Mouse (Mus musculus): ENCODE data around the gene Gm20388. TPM values are rescaled to one million over a fixed set of nuclear protein-coding genes. Genes with fewer than 3 reads are reported as not detected.
A peak's percentile ranks its signal among the peaks of the same experiment; 100 is the strongest.

Gm20388 gene
- polyA plus RNA-seq, 1 experiment from 2014 or later: not detected

DNA sequence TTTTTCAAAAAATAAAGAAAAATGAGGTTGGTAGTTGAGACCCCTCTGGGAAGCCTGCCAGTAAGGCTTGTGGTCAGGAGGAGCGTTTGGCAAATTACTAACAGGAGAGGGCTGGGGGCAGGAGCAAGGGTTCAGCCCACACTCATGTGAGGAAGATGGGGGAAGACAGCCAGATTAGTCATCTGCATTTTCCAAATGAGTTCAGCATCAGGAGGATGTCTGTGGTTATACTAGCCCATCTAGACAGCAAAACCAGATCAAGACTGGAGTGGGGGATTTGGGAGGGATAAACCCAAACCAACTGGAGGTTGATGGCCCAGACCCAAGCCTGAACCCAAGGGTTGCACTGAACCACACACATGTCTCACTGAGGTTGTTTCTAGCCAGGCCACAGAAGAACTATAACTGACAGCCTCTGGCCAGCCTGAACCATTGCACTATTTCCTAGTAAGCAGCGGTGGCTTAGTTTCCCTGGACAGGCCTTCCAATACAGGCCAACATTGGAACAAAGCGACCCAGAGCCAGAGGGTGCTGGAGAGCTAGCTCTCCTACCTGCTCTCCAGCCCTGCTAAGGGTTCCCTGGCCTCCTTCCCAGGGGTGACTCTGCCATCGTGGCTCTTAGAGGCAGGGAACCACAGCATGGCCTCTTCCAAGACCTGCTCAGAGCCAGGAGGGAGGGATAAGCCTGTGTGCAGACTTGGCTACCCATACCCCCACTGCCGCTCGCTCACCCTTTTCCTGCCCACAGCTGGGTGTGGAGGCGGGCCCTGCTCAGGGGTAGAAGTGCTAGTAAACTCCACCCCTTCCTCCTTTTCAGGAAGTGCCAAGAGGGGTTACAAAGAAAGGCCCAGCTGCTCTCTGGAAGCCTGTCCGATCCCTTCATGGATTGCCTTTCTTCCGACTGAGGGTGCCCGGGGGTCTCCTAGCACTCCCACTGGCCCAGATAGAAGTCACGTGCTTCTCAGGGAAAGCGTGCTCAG is 2645.7 kb downstream of the Gm20388 start:
- 59% methylated on average over 12 of the region's 12 CpGs for WGBS
- Histone ChIP-seq H3K4me1 (ENCODE audit: control insufficient read depth in 2 of 2, insufficient read depth in 2 of 2, low read length in 2 of 2) (peaks cover 15 to 17% of the 10 kb centered on the region in 2 experiments), H3K4me3 (ENCODE audit: control insufficient read depth in 1 of 2, insufficient read depth in 1 of 2, low read depth in 1 of 2, low read length in 2 of 2) (no peak overlapping the region), H3K27ac (replicated peaks in 1 of 2; ENCODE audit: control insufficient read depth in 1 of 2, insufficient read depth in 1 of 2, low read depth in 2 of 2, low read length in 2 of 2) (peak overlapping the region; percentile 53 to 61), H3K9me3 (ENCODE audit: control insufficient read depth, low read length) (no peaks in the 10 kb centered on the region), H3K4me2 (ENCODE audit: low read length) (peak overlapping the region; percentile 19; the same call in 1 of the 2 replicates), H3K9ac (ENCODE audit: low read length) (no peak overlapping the region), H3K36me3 (ENCODE audit: control insufficient read depth, insufficient read depth, low read length) (no peaks in the 10 kb centered on the region), H3K27me3 (ENCODE audit: control insufficient read depth, insufficient read depth, low read length) (no peaks in the 10 kb centered on the region)
- ATAC-seq (ENCODE audit: insufficient number of reproducible peaks, insufficient read depth, low FRiP score, low read depth): no peak

DNA sequence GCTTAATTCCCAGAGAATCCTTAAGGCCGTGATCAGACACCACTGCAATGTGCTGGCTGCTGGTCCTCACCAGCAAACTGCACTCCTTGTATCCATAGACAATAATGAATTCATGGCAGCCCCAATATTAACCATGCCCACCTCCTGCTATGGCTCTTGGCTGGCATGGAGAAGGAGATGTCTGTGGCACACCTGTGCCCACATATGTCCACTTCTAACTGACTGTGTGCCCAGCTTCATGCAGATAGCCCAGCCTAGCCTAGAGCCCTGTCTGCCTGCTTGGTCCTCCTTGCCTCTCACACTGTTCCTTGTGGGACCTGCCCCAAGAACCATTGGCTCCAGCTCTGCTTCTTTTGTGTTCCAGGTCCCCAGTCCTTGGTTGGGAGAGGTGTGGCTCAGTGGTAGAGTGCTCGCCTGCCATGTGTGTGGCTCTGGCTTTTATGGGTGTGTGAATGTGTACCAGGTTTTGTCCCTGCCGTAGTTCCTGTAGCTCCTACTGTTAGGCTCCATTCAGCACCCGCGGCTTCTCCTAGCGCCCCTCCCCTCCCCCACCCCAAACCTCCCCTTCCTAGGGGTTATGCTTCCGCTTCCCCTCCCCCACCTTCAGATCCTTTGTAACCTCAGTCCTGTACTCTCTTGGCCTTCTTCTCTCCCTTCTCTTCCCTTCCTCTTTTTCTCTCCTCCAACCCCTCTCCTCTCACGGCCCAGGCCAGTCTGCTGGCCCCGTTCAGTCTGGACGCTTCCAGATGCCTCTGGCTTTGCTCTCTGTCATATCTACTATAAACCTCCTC is 2646.8 kb downstream of the Gm20388 start:
- H3K27me3 ChIP-seq (ENCODE audit: control insufficient read depth, insufficient read depth, low read length): no peaks in the 10 kb centered on the region
- ATAC-seq (ENCODE audit: insufficient number of reproducible peaks, insufficient read depth, low FRiP score, low read depth): 0 out of 2 replicates have a peak, but pooled peaks have one; percentile 10
- peaks cover 14 to 17% of the 10 kb centered on the region in 2 experiments for H3K4me1 ChIP-seq (ENCODE audit: control insufficient read depth in 2 of 2, insufficient read depth in 2 of 2, low read length in 2 of 2)
- H3K36me3 ChIP-seq (ENCODE audit: control insufficient read depth, insufficient read depth, low read length): no peaks in the 10 kb centered on the region
- peak overlapping the region in 1 of 2 experiments; percentile 61; a peak in 1 of 4 replicates for H3K27ac ChIP-seq (replicated peaks in 1 of 2; ENCODE audit: control insufficient read depth in 1 of 2, insufficient read depth in 1 of 2, low read depth in 2 of 2, low read length in 2 of 2)
- H3K9me3 ChIP-seq (ENCODE audit: control insufficient read depth, low read length): no peaks in the 10 kb centered on the region
- WGBS: 29% methylated on average over 10 of the region's 10 CpGs
- no peak overlapping the region for H3K4me3 ChIP-seq (ENCODE audit: control insufficient read depth in 1 of 2, insufficient read depth in 1 of 2, low read depth in 1 of 2, low read length in 2 of 2)
- H3K4me2 ChIP-seq (ENCODE audit: low read length): peak overlapping the region; percentile 19; the same call in 1 of the 2 replicates
- no peak overlapping the region for H3K9ac ChIP-seq (ENCODE audit: low read length)

DNA sequence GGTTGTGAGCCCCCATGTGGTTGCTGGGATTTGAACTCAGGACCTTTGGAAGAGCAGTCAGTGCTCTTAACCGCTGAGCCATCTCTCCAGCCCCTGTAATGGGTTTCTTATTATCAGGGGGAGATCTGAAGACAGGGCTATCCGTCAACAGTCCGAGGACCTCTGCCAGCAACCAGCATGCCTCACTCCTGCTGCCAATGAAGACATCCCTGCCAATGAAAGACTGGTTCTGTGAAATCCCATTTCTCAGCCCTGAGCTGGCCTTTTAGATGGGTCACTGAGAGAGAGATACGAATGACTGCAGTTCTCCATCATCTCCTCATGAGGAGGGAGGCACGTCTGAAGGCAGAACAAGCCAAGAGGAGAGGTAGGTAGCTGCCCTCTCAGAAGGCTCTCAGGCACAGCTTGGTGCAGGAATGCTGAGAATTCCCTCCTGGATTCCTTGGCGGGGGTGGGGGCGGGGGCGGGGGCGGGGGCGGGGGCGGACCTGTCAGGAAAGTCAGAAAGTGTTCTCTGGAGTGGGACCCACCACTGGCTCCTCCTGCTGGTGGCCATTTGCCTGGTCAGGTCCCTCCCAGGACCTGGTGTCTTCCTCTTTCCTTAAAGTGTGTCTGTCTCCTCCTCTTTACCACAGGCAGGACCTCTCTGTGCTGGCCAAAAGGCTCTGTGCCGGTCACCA is 2648.2 kb downstream of the Gm20388 start:
- Histone ChIP-seq H3K27ac (replicated peaks in 1 of 2; ENCODE audit: control insufficient read depth in 1 of 2, insufficient read depth in 1 of 2, low read depth in 2 of 2, low read length in 2 of 2) (peak overlapping the region in 1 of 2 experiments; percentile 48; a peak in 2 of 4 replicates), H3K4me1 (ENCODE audit: control insufficient read depth in 2 of 2, insufficient read depth in 2 of 2, low read length in 2 of 2) (peaks cover 14 to 17% of the 10 kb centered on the region in 2 experiments), H3K9me3 (ENCODE audit: control insufficient read depth, low read length) (no peaks in the 10 kb centered on the region), H3K36me3 (ENCODE audit: control insufficient read depth, insufficient read depth, low read length) (no peaks in the 10 kb centered on the region), H3K9ac (ENCODE audit: low read length) (no peak overlapping the region), H3K4me2 (ENCODE audit: low read length) (no peak overlapping the region), H3K27me3 (ENCODE audit: control insufficient read depth, insufficient read depth, low read length) (no peaks in the 10 kb centered on the region), H3K4me3 (ENCODE audit: control insufficient read depth in 1 of 2, insufficient read depth in 1 of 2, low read depth in 1 of 2, low read length in 2 of 2) (no peak overlapping the region)
- 13% methylated on average over 9 of the region's 12 CpGs for WGBS
- 0 out of 2 replicates have a peak, but pooled peaks have one; percentile 18 for ATAC-seq (ENCODE audit: insufficient number of reproducible peaks, insufficient read depth, low FRiP score, low read depth)

DNA sequence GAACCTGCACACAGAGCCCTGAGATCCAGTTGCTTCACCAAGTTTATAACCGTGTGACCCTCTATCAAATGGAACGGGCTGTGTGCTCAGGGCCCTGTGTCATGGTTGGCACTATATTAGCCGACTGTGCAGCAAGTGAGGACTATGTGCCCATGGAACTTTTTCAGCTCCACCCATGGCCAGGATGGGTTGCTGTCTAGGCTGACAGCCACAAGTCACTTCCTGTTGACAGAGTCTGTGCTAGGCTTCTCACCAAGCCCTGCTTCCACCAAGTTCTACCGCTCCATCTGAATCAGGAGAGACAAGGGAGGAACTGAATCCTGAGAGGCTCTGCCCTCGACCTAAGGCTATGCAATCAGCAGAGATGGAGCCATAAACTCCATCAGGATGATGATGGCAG is 2650.6 kb downstream of the Gm20388 start:
- no peak for ATAC-seq (ENCODE audit: insufficient number of reproducible peaks, insufficient read depth, low FRiP score, low read depth)
- no peaks in the 10 kb centered on the region for H3K27me3 ChIP-seq (ENCODE audit: control insufficient read depth, insufficient read depth, low read length)
- H3K9me3 ChIP-seq (ENCODE audit: control insufficient read depth, low read length): no peaks in the 10 kb centered on the region
- H3K36me3 ChIP-seq (ENCODE audit: control insufficient read depth, insufficient read depth, low read length): no peaks in the 10 kb centered on the region
- H3K9ac ChIP-seq (ENCODE audit: low read length): no peak overlapping the region
- no peak overlapping the region for H3K4me3 ChIP-seq (ENCODE audit: control insufficient read depth in 1 of 2, insufficient read depth in 1 of 2, low read depth in 1 of 2, low read length in 2 of 2)
- H3K27ac ChIP-seq (replicated peaks in 1 of 2; ENCODE audit: control insufficient read depth in 1 of 2, insufficient read depth in 1 of 2, low read depth in 2 of 2, low read length in 2 of 2): no peak overlapping the region; a peak in 1 of 4 replicates
- no peak overlapping the region for H3K4me2 ChIP-seq (ENCODE audit: low read length)
- peaks cover 14 to 17% of the 10 kb centered on the region in 2 experiments for H3K4me1 ChIP-seq (ENCODE audit: control insufficient read depth in 2 of 2, insufficient read depth in 2 of 2, low read length in 2 of 2)
- 81% methylated on average over 5 of the region's 5 CpGs for WGBS

DNA sequence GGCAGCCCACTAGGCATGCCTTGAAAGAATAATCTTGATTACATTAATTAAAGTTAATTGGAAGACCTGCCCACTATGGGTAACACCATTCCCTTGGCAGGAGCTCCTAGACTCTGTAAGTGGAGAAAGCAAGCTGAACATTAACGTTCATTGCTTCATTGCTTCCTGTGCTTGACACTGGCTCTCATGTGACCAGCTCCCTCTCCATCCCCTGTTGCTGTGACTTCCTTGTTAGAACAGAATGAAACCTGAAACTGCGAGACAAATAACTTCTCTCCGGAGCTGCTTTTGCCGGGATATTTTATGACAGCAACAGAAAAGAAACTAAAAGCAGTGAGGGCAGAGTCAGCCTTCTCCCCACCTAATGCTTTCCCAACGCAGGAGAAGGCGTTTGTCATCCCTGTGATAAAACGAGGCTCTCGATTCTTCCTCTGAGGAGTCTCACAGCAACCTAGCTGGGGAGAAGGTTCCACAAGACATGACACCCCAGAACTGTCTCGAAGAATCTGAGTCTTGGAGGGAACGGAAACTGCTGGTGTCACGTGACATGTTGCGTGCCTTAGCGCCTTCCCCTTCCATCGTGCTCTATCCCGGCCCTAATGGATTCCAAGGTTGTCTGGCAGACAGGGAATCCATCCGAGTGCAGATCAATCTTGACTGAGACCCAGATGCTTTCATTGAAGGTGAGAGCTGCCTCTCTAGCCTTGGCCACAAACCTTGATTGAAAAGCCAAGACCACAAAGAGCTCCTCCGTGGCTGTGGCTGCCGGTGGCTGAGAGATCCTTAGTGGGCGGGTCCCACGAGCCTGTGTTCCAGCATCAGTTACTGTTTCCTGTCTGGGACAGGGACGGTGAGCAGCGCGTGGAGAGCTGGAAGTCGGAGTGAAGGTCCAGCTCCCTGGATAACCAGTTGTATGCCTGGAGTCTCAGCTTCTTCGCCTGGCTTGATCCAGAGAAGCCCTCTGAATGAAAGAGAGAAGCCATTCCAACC is 2654.0 kb downstream of the Gm20388 start:
- no peak overlapping the region for H3K9ac ChIP-seq (ENCODE audit: low read length)
- WGBS: 79% methylated on average over 25 of the region's 25 CpGs
- no peak for ATAC-seq (ENCODE audit: insufficient number of reproducible peaks, insufficient read depth, low FRiP score, low read depth)
- no peaks in the 10 kb centered on the region for H3K9me3 ChIP-seq (ENCODE audit: control insufficient read depth, low read length)
- H3K4me3 ChIP-seq (ENCODE audit: control insufficient read depth in 1 of 2, insufficient read depth in 1 of 2, low read depth in 1 of 2, low read length in 2 of 2): no peak overlapping the region
- no peaks in the 10 kb centered on the region for H3K27me3 ChIP-seq (ENCODE audit: control insufficient read depth, insufficient read depth, low read length)
- peaks cover 14 to 22% of the 10 kb centered on the region in 2 experiments for H3K4me1 ChIP-seq (ENCODE audit: control insufficient read depth in 2 of 2, insufficient read depth in 2 of 2, low read length in 2 of 2)
- H3K27ac ChIP-seq (replicated peaks in 1 of 2; ENCODE audit: control insufficient read depth in 1 of 2, insufficient read depth in 1 of 2, low read depth in 2 of 2, low read length in 2 of 2): no peak overlapping the region
- H3K36me3 ChIP-seq (ENCODE audit: control insufficient read depth, insufficient read depth, low read length): peaks cover 4% of the 10 kb centered on the region
- H3K4me2 ChIP-seq (ENCODE audit: low read length): no peak overlapping the region

DNA sequence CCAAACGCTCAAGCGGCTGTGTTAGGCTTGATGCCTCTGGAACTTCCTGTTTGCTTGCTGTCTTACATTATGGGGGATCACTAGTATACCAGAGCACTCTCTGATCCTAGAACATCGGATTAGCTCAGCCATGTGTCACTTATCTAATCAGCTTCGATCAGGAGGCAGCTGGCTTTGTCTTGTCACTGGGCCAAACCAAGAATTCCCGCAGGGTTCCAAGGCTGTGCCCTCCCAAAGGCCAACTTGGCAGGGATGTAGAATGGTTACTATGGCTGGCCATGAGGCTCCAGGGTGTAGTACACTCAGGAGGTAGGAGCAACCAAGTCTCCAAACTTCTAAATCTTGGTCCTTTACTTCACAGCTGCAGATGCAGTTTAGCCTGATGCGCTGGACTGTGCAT is 2656.1 kb downstream of the Gm20388 start:
- H3K36me3 ChIP-seq (ENCODE audit: control insufficient read depth, insufficient read depth, low read length): peaks cover 26% of the 10 kb centered on the region
- H3K4me2 ChIP-seq (ENCODE audit: low read length): peak overlapping the region; percentile 92
- no peaks in the 10 kb centered on the region for H3K27me3 ChIP-seq (ENCODE audit: control insufficient read depth, insufficient read depth, low read length)
- no peaks in the 10 kb centered on the region for H3K9me3 ChIP-seq (ENCODE audit: control insufficient read depth, low read length)
- WGBS: 26% methylated on average over 6 of the region's 6 CpGs
- H3K4me1 ChIP-seq (ENCODE audit: control insufficient read depth in 2 of 2, insufficient read depth in 2 of 2, low read length in 2 of 2): peaks cover 14 to 24% of the 10 kb centered on the region in 2 experiments
- ATAC-seq (ENCODE audit: insufficient number of reproducible peaks, insufficient read depth, low FRiP score, low read depth): no peak
- peak overlapping the region; percentile 90 to 94 for H3K27ac ChIP-seq (replicated peaks in 1 of 2; ENCODE audit: control insufficient read depth in 1 of 2, insufficient read depth in 1 of 2, low read depth in 2 of 2, low read length in 2 of 2)
- peak overlapping the region; percentile 71 to 88 for H3K4me3 ChIP-seq (ENCODE audit: control insufficient read depth in 1 of 2, insufficient read depth in 1 of 2, low read depth in 1 of 2, low read length in 2 of 2)
- H3K9ac ChIP-seq (ENCODE audit: low read length): peak overlapping the region; percentile 93

Data from heart, embryonic 14.5 days (tissue).